Mouse (Mus musculus) liver, embryonic 13.5 days (tissue): ENCODE results near the gene Trex1. TPM values are rescaled to one million over a fixed set of nuclear protein-coding genes. Genes with fewer than 3 reads are reported as not detected.

Experiments used
- ATAC-seq: fragments of 200-750 bp; cut with Nextera tagmentation; 2 replicates; pipeline ENCODE4 v1.8.0; 2017; ENCODE audit warnings: low read depth, mild to moderate bottlenecking, moderate number of reproducible peaks, moderate library complexity
- DNase-seq: peaks from one replicate; pipeline ENCODE4 v3.0.0; 2022
- H3K27ac ChIP-seq: fragments of 300-500 bp; sonication (generic); 2 replicates; pipeline ENCODE4 v1.5.1; 2015; ENCODE audit warnings: moderate library complexity, mild to moderate bottlenecking, inconsistent platforms
- H3K27me3 ChIP-seq: fragments of 300-500 bp; sonication (generic); 2 replicates; pipeline ENCODE4 v1.6.1; 2015; ENCODE audit warnings: mild to moderate bottlenecking, inconsistent platforms
- H3K36me3 ChIP-seq: fragments of 300-500 bp; sonication (generic); 2 replicates; pipeline ENCODE4 v1.6.1; 2015; ENCODE audit warnings: mild to moderate bottlenecking, inconsistent platforms
- H3K4me1 ChIP-seq: fragments of 300-500 bp; sonication (generic); replicated peaks from 2 replicates; pipeline ENCODE4 v1.6.1; 2015; ENCODE audit warnings: inconsistent platforms
- H3K4me2 ChIP-seq: fragments of 300-500 bp; sonication (generic); 2 replicates; pipeline ENCODE4 v1.6.1; 2015; ENCODE audit warnings: inconsistent platforms, mild to moderate bottlenecking, moderate library complexity
- H3K4me3 ChIP-seq: fragments of 300-500 bp; sonication (generic); replicated peaks from 2 replicates; pipeline ENCODE4 v1.5.1; 2015; ENCODE audit warnings: mild to moderate bottlenecking, inconsistent platforms
- H3K9ac ChIP-seq: fragments of 300-500 bp; sonication (generic); 2 replicates; pipeline ENCODE4 v1.6.1; 2015; ENCODE audit warnings: mild to moderate bottlenecking, inconsistent platforms
- H3K9me3 ChIP-seq: fragments of 300-500 bp; sonication (generic); replicated peaks from 2 replicates; pipeline ENCODE4 v1.6.1; 2016; ENCODE audit warnings: inconsistent platforms
- WGBS: fragments of 180-500 bp; shearing (Covaris S2); methylation state at CpG from one replicate; pipeline ENCODE4 v1.1.7; 2015; ENCODE audit not compliant: insufficient replicate concordance; 5-methylcytosine and 5-hydroxymethylcytosine counted together
- polyA plus RNA-seq: library from polyadenylated mRNA; unstranded; fragments of >200 nt; fragmentation: Nextera tagmentation; extraction: Ambion mirVana; gene quantifications from 2 replicates; pipeline ENCODE4 v1.2.1, GENCODE M21; 2015

Gene Trex1
- polyA plus RNA-seq, 1 experiment from 2014 or later: 8.9 TPM

GRCm38 (mm10) chr9:109031001-109031400, 28.5 kb downstream of the Trex1 start:
- H3K4me3 ChIP-seq: no peak overlapping the region
- H3K4me2 ChIP-seq: no peak overlapping the region
- WGBS: 80% methylated on average over 7 of the region's 7 CpGs
- DNase-seq: no peak
- ATAC-seq: no peak
- no peak overlapping the region for H3K9ac ChIP-seq
- no peaks in the 10 kb centered on the region for H3K9me3 ChIP-seq
- H3K36me3 ChIP-seq: no peaks in the 10 kb centered on the region
- no peak overlapping the region for H3K27ac ChIP-seq
- H3K4me1 ChIP-seq: peaks cover 13% of the 10 kb centered on the region
- no peaks in the 10 kb centered on the region; the same call in 1 of the 2 replicates for H3K27me3 ChIP-seq

- H3K4me3 ChIP-seq: no peak overlapping the region
- WGBS: 50% methylated on average over 3 of the region's 3 CpGs
- no peak overlapping the region for H3K9ac ChIP-seq
- no peak for DNase-seq
- H3K9me3 ChIP-seq: no peaks in the 10 kb centered on the region
- no peaks in the 10 kb centered on the region for H3K36me3 ChIP-seq
- no peak overlapping the region for H3K4me2 ChIP-seq
- peaks cover 13% of the 10 kb centered on the region for H3K4me1 ChIP-seq
- no peak for ATAC-seq
- H3K27ac ChIP-seq: no peak overlapping the region
- H3K27me3 ChIP-seq: no peaks in the 10 kb centered on the region; the same call in 1 of the 2 replicates
Observed at GRCm38 (mm10) chr9:109030312-109030711, 29.2 kb downstream of the Trex1 start.

GRCm38 (mm10) chr9:109028919-109029318, 30.6 kb downstream of the Trex1 start:
- peaks cover 13% of the 10 kb centered on the region for H3K4me1 ChIP-seq
- no peak overlapping the region for H3K9ac ChIP-seq
- H3K4me2 ChIP-seq: no peak overlapping the region
- H3K27me3 ChIP-seq: no peaks in the 10 kb centered on the region; the same call in 1 of the 2 replicates
- ATAC-seq (no peak), DNase-seq (no peak)
- no peaks in the 10 kb centered on the region for H3K9me3 ChIP-seq
- H3K36me3 ChIP-seq: no peaks in the 10 kb centered on the region
- H3K27ac ChIP-seq: no peak overlapping the region
- H3K4me3 ChIP-seq: no peak overlapping the region
- WGBS: 68% methylated on average over 5 of the region's 5 CpGs

- DNase-seq: no peak
- no peak overlapping the region for H3K27ac ChIP-seq
- no peak overlapping the region for H3K4me3 ChIP-seq
- ATAC-seq: no peak
- WGBS: 72% methylated on average over 3 of the region's 3 CpGs
- H3K4me2 ChIP-seq: no peak overlapping the region
- H3K27me3 ChIP-seq: no peaks in the 10 kb centered on the region; the same call in 1 of the 2 replicates
- no peak overlapping the region for H3K9ac ChIP-seq
- no peaks in the 10 kb centered on the region for H3K36me3 ChIP-seq
- H3K4me1 ChIP-seq: peaks cover 13% of the 10 kb centered on the region
- H3K9me3 ChIP-seq: no peaks in the 10 kb centered on the region
Observed at GRCm38 (mm10) chr9:109028421-109028820, 31.1 kb downstream of the Trex1 start.

GRCm38 (mm10) chr9:109027521-109027920, 32.0 kb downstream of the Trex1 start:
- DNase-seq (no peak), ATAC-seq (no peak)
- H3K27ac ChIP-seq: no peak overlapping the region
- H3K9me3 ChIP-seq: no peaks in the 10 kb centered on the region
- H3K27me3 ChIP-seq: no peaks in the 10 kb centered on the region; the same call in 1 of the 2 replicates
- no peaks in the 10 kb centered on the region for H3K36me3 ChIP-seq
- H3K4me3 ChIP-seq: no peak overlapping the region
- no peak overlapping the region for H3K9ac ChIP-seq
- WGBS: 61% methylated on average over 8 of the region's 8 CpGs
- no peak overlapping the region for H3K4me2 ChIP-seq
- H3K4me1 ChIP-seq: peaks cover 7% of the 10 kb centered on the region

- Histone ChIP-seq H3K27ac (no peak overlapping the region), H3K9me3 (no peaks in the 10 kb centered on the region), H3K27me3 (no peaks in the 10 kb centered on the region; the same call in 1 of the 2 replicates), H3K4me2 (no peak overlapping the region), H3K9ac (no peak overlapping the region), H3K36me3 (no peaks in the 10 kb centered on the region), H3K4me1 (peaks cover 3% of the 10 kb centered on the region), H3K4me3 (no peak overlapping the region)
- no peak for DNase-seq
- ATAC-seq: no peak
- WGBS: 61% methylated on average over 17 of the region's 17 CpGs
Observed at GRCm38 (mm10) chr9:109022866-109023685, 36.5 kb downstream of the Trex1 start.

GRCm38 (mm10) chr9:109021428-109021827, 38.1 kb downstream of the Trex1 start:
- Histone ChIP-seq H3K4me1 (peaks cover 20% of the 10 kb centered on the region), H3K27ac (no peak overlapping the region), H3K9ac (no peak overlapping the region), H3K27me3 (no peaks in the 10 kb centered on the region; the same call in 1 of the 2 replicates), H3K4me2 (no peak overlapping the region), H3K4me3 (no peak overlapping the region), H3K9me3 (no peaks in the 10 kb centered on the region), H3K36me3 (no peaks in the 10 kb centered on the region)
- 46% methylated on average over 4 of the region's 4 CpGs for whole genome bisulfite sequencing
- ATAC-seq (no peak), DNase-seq (no peak)

GRCm38 (mm10) chr9:109016973-109017604, 42.4 kb downstream of the Trex1 start:
- DNase-seq: peak; percentile 65
- ATAC-seq: peak; percentile 90
- peak overlapping the region; percentile 52 for H3K4me2 ChIP-seq

GRCm38 (mm10) chr9:109015397-109015796, 44.1 kb downstream of the Trex1 start:
- no peaks in the 10 kb centered on the region for H3K9me3 ChIP-seq
- H3K9ac ChIP-seq: 0 out of 2 replicates have a peak overlapping the region, but pooled peaks have one; percentile 9
- peak; percentile 67 for ATAC-seq
- H3K36me3 ChIP-seq: no peaks in the 10 kb centered on the region
- no peak overlapping the region for H3K4me3 ChIP-seq
- WGBS: 18% methylated on average over 8 of the region's 8 CpGs
- H3K4me2 ChIP-seq: peak overlapping the region; percentile 30
- peaks cover 42% of the 10 kb centered on the region for H3K4me1 ChIP-seq
- H3K27ac ChIP-seq: 0 out of 2 replicates have a peak overlapping the region, but pooled peaks have one; percentile 35
- DNase-seq: no peak
- peaks cover 3% of the 10 kb centered on the region; the same call in 1 of the 2 replicates for H3K27me3 ChIP-seq

More at GRCm38 (mm10) chr9:109016973-109017604, 42.4 kb downstream of the Trex1 start:
- 9% methylated on average over 11 of the region's 11 CpGs for WGBS
- no peaks in the 10 kb centered on the region for H3K36me3 ChIP-seq
- no peaks in the 10 kb centered on the region for H3K9me3 ChIP-seq
- H3K4me3 ChIP-seq: peak overlapping the region; percentile 5
- peaks cover 3% of the 10 kb centered on the region; the same call in 1 of the 2 replicates for H3K27me3 ChIP-seq
- peaks cover 42% of the 10 kb centered on the region for H3K4me1 ChIP-seq
- H3K9ac ChIP-seq: peak overlapping the region; percentile 53
- H3K27ac ChIP-seq: peak overlapping the region; percentile 77

GRCm38 (mm10) chr9:109010316-109010690, 49.2 kb downstream of the Trex1 start:
- H3K27ac ChIP-seq: 0 out of 2 replicates have a peak overlapping the region, but pooled peaks have one; percentile 18
- no peak for ATAC-seq
- DNase-seq: no peak
- H3K9ac ChIP-seq: no peak overlapping the region
- H3K4me1 ChIP-seq: peaks cover 36% of the 10 kb centered on the region
- 0 out of 2 replicates have a peak, but pooled peaks cover 3% of the 10 kb centered on the region for H3K27me3 ChIP-seq
- H3K36me3 ChIP-seq: no peaks in the 10 kb centered on the region
- no peak overlapping the region for H3K4me3 ChIP-seq
- H3K9me3 ChIP-seq: no peaks in the 10 kb centered on the region
- 77% methylated on average over 14 of the region's 14 CpGs for WGBS
- no peak overlapping the region for H3K4me2 ChIP-seq

- Histone ChIP-seq H3K27me3 (0 out of 2 replicates have a peak, but pooled peaks cover 3% of the 10 kb centered on the region), H3K27ac (0 out of 2 replicates have a peak overlapping the region, but pooled peaks have one; percentile 18), H3K36me3 (no peaks in the 10 kb centered on the region), H3K9me3 (no peaks in the 10 kb centered on the region), H3K4me2 (peak overlapping the region; percentile 17; the same call in 1 of the 2 replicates), H3K4me3 (no peak overlapping the region), H3K9ac (no peak overlapping the region), H3K4me1 (peaks cover 32% of the 10 kb centered on the region)
- WGBS: 27% methylated on average over 17 of the region's 17 CpGs
- ATAC-seq (peak; percentile 86), DNase-seq (peak; percentile 57)
Observed at GRCm38 (mm10) chr9:109009636-109010315, 49.8 kb downstream of the Trex1 start.
